Mouse (Mus musculus): ENCODE data around the gene Fgf6. TPM values are rescaled to one million over a fixed set of nuclear protein-coding genes. Genes with fewer than 3 reads are reported as not detected.
A peak's percentile ranks its signal among the peaks of the same experiment; 100 is the strongest.

The Fgf6 gene
- polyA plus RNA-seq, 1 experiment from 2014 or later: not detected

GRCm38 (mm10) chr6:127024836-127025235 lies 9.4 kb downstream of the Fgf6 start:
- Histone ChIP-seq H3K9ac (no peak overlapping the region), H3K4me2 (no peak overlapping the region), H3K27ac (no peak overlapping the region), H3K36me3 (replicated peaks) (no peaks in the 10 kb centered on the region), H3K9me3 (no peaks in the 10 kb centered on the region), H3K27me3 (replicated peaks) (no peaks in the 10 kb centered on the region), H3K4me3 (no peak overlapping the region), H3K4me1 (no peaks in the 10 kb centered on the region)
- no peak for ATAC-seq (replicated peaks)
- WGBS: 72% methylated on average over 7 of the region's 7 CpGs

- WGBS: 39% methylated on average over 10 of the region's 10 CpGs
These were observed 19.4 kb downstream of the Fgf6 start for GRCm38 (mm10) chr6:127034760-127035159.

GRCm38 (mm10) chr6:127044909-127045308 lies 29.5 kb downstream of the Fgf6 start:
- H3K4me3 ChIP-seq: no peak overlapping the region
- H3K27ac ChIP-seq: no peak overlapping the region
- H3K4me2 ChIP-seq: no peak overlapping the region
- H3K36me3 ChIP-seq (replicated peaks): no peaks in the 10 kb centered on the region
- no peaks in the 10 kb centered on the region for H3K27me3 ChIP-seq (replicated peaks)
- no peak for ATAC-seq (replicated peaks)
- no peak overlapping the region for H3K9ac ChIP-seq
- no peaks in the 10 kb centered on the region for H3K4me1 ChIP-seq
- 59% methylated on average over 6 of the region's 6 CpGs for WGBS
- H3K9me3 ChIP-seq: no peaks in the 10 kb centered on the region

More at GRCm38 (mm10) chr6:127034760-127035159, 19.4 kb downstream of the Fgf6 start:
- Histone ChIP-seq H3K4me2 (peak overlapping the region; percentile 36; the same call in 1 of the 2 replicates), H3K9ac (no peak overlapping the region), H3K9me3 (no peaks in the 10 kb centered on the region), H3K4me1 (no peaks in the 10 kb centered on the region), H3K27ac (no peak overlapping the region), H3K27me3 (replicated peaks) (no peaks in the 10 kb centered on the region), H3K4me3 (no peak overlapping the region), H3K36me3 (replicated peaks) (no peaks in the 10 kb centered on the region)
- ATAC-seq (replicated peaks): no peak

DNA sequence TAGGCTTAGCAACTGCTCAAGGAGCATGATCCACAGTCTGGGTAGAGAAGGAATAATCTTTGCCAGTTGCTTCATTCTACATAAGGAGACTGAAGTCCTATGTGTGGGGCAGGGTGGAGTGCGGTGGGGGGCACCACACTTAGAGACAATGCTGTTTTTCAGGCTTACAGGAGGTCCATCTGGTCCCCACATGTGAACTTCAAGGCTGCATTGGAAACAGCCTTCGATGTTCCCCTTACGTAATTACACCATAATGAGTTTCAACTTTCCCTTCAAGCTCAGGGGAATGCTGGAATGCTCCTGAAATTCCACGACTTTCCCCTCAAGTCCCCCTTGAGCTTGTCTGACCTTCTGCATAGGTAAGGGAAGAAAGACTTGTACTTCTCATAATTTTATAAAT lies 35.5 kb downstream of the Fgf6 start:
- Histone ChIP-seq H3K27ac (no peak overlapping the region), H3K9me3 (no peaks in the 10 kb centered on the region), H3K36me3 (replicated peaks) (no peaks in the 10 kb centered on the region), H3K27me3 (replicated peaks) (no peaks in the 10 kb centered on the region), H3K4me3 (no peak overlapping the region), H3K4me1 (no peaks in the 10 kb centered on the region), H3K4me2 (no peak overlapping the region), H3K9ac (no peak overlapping the region)
- 85% methylated on average over 4 of the region's 4 CpGs for WGBS
- no peak for ATAC-seq (replicated peaks)

DNA sequence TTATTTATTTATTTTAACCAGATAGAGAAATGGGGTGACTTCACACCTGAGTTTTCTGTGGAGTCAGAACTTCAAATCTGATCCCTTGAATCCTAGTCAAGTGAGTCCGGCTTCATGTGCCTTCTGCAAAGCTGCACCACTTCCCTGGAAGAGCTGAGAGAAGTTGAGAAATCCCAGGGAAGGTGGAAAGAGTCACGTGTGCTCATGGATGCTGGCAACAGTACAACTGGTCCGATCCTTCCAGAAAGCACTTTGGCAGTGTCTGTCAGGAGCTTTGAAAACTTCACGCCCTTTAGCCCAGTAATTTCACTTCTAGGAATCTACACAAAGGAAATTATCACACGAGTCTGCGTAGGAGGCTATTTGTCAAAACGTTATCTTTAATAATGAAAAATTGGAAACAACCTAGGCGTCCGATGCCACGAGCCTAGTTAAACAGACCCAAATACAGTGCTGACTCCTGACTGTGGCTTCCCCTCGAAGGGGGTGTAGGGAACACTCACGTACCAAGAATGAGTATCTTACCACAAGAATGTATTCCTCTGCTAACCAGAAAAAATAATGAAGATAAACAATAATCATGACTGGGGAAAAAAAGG lies 41.7 kb downstream of the Fgf6 start:
- 86% methylated on average over 12 of the region's 12 CpGs for WGBS

DNA sequence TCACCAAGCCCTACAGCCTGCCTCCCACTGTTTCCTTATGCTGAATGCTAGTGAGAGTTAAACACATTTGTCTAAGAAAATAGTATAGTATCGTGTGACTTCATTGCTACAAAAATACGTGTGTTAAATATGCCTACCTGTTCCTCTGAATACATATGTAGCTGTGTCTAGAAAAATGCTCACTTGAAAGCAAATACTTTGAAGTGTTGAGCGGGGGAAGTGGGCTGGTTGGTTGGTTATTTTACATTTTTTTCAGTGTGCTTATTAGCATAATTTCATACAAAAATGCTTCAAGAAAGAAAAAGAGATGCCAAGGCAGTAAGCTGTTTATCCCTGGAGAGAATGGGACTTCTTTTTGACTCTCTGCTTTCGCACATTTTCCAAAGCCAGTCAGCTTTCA lies 44.6 kb downstream of the Fgf6 start:
- WGBS: 74% methylated on average over 4 of the region's 4 CpGs
- H3K36me3 ChIP-seq (replicated peaks): no peaks in the 10 kb centered on the region
- no peak overlapping the region for H3K27ac ChIP-seq

More for the DNA sequence above, 41.7 kb downstream of the Fgf6 start:
- no peaks in the 10 kb centered on the region for H3K27me3 ChIP-seq (replicated peaks)
- H3K4me1 ChIP-seq: no peaks in the 10 kb centered on the region
- no peak overlapping the region for H3K4me3 ChIP-seq
- no peaks in the 10 kb centered on the region for H3K36me3 ChIP-seq (replicated peaks)
- no peak for ATAC-seq (replicated peaks)
- H3K4me2 ChIP-seq: no peak overlapping the region
- H3K9ac ChIP-seq: no peak overlapping the region
- H3K9me3 ChIP-seq: no peaks in the 10 kb centered on the region
- no peak overlapping the region for H3K27ac ChIP-seq

DNA sequence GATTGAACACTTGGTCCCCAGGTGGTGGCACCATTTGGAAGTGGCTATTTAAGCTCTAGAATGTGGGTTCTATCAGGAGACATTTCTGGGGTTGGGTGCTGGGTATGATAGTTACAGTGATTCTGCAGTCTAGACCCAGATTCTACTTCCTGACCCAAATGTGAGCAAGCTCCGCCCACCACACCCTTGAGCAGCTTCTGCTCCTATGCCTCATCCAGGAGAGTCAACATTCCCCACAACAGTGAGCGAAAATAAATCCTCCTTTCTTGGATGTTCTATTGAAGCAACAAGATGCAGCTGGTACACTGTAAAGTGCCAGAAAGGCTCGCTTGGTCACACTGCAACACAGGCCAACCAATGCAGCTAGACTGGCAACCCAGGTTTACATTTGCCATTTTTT lies 48.5 kb downstream of the Fgf6 start:
- ATAC-seq (replicated peaks): no peak
- H3K9me3 ChIP-seq: no peaks in the 10 kb centered on the region
- H3K4me2 ChIP-seq: no peak overlapping the region
- H3K27me3 ChIP-seq (replicated peaks): 0 out of 2 replicates have a peak, but pooled peaks cover 2% of the 10 kb centered on the region
- H3K9ac ChIP-seq: no peak overlapping the region
- no peak overlapping the region for H3K4me3 ChIP-seq
- no peak overlapping the region for H3K27ac ChIP-seq
- H3K4me1 ChIP-seq: peaks cover 6% of the 10 kb centered on the region
- no peaks in the 10 kb centered on the region for H3K36me3 ChIP-seq (replicated peaks)
- WGBS: 83% methylated on average over 3 of the region's 3 CpGs

More for the DNA sequence above, 44.6 kb downstream of the Fgf6 start:
- Histone ChIP-seq H3K4me3 (no peak overlapping the region), H3K4me1 (peaks cover 5% of the 10 kb centered on the region), H3K9ac (no peak overlapping the region), H3K27me3 (replicated peaks) (0 out of 2 replicates have a peak, but pooled peaks cover 2% of the 10 kb centered on the region), H3K9me3 (no peaks in the 10 kb centered on the region), H3K4me2 (no peak overlapping the region)
- ATAC-seq (replicated peaks): no peak

GRCm38 (mm10) chr6:127064815-127065214 lies 49.4 kb downstream of the Fgf6 start:
- H3K4me1 ChIP-seq: peaks cover 6% of the 10 kb centered on the region
- 6% methylated on average over 14 of the region's 14 CpGs for WGBS
- no peak overlapping the region for H3K27ac ChIP-seq
- H3K4me3 ChIP-seq: 0 out of 2 replicates have a peak overlapping the region, but pooled peaks have one; percentile 4
- peak overlapping the region; percentile 28 for H3K4me2 ChIP-seq
- H3K27me3 ChIP-seq (replicated peaks): 0 out of 2 replicates have a peak, but pooled peaks cover 2% of the 10 kb centered on the region
- H3K9me3 ChIP-seq: no peaks in the 10 kb centered on the region
- H3K36me3 ChIP-seq (replicated peaks): no peaks in the 10 kb centered on the region
- no peak for ATAC-seq (replicated peaks)
- H3K9ac ChIP-seq: no peak overlapping the region

DNA sequence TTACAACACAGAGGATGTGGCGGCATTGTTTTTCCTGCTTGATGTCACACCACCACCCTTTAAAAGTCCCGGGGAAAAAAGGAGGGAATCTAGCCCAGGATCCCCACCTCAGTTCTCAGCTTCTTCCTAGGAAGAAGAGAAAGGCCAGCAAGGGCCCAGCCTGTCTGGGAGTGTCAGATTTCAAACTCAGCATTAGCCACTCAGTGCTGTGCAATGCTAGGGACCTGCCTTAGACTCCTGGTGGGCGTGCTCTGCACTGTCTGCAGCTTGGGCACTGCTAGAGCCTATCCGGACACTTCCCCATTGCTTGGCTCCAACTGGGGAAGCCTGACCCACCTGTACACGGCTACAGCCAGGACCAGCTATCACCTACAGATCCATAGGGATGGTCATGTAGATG lies 57.4 kb downstream of the Fgf6 start, which contains the start of gene Fgf23:
Gene Fgf23, plus strand, starts transcription at position 86 of the 400 bp plus-strand sequence.
- no peak within 1 kb of the TSS for H3K4me3 ChIP-seq
- no peak within 1 kb of the TSS for H3K4me2 ChIP-seq
- no peaks in the 10 kb centered on the region for H3K36me3 ChIP-seq (replicated peaks)
- no peak within 1 kb of the TSS for H3K9ac ChIP-seq
- no peaks in the 10 kb centered on the region for H3K4me1 ChIP-seq
- no peak for ATAC-seq (replicated peaks)
- no peak within 1 kb of the TSS for H3K27ac ChIP-seq
- WGBS: 12% methylated on average over 5 of the region's 5 CpGs
- no peaks in the 10 kb centered on the region for H3K9me3 ChIP-seq
- H3K27me3 ChIP-seq (replicated peaks): no peaks in the 10 kb centered on the region

Other genes starting within 250 kb of the Fgf6 start
- gene Ndufa9, start 166.4 kb upstream of the Fgf6 start, polyA plus RNA-seq (2015; fragmentation: Nextera tagmentation; extraction: Ambion mirVana): 171 and 174 TPM in 2 replicates
- 0.10 and 0.26 TPM in 2 replicates for gene Akap3, start 162.5 kb upstream of the Fgf6 start, polyA plus RNA-seq (2015; fragmentation: Nextera tagmentation; extraction: Ambion mirVana)
- gene Dyrk4, start 93.7 kb upstream of the Fgf6 start, polyA plus RNA-seq (2015; fragmentation: Nextera tagmentation; extraction: Ambion mirVana): not detected in 2 replicates
- 14.2 and 14.6 TPM in 2 replicates for gene Rad51ap1, start 76.0 kb upstream of the Fgf6 start, polyA plus RNA-seq (2015; fragmentation: Nextera tagmentation; extraction: Ambion mirVana)
- gene D6Wsu163e, start 75.6 kb upstream of the Fgf6 start, polyA plus RNA-seq (2015; fragmentation: Nextera tagmentation; extraction: Ambion mirVana): 29.2 and 30.5 TPM in 2 replicates
- 0.27 and 0.33 TPM in 2 replicates for gene Fgf23, start 57.3 kb downstream of the Fgf6 start, polyA plus RNA-seq (2015; fragmentation: Nextera tagmentation; extraction: Ambion mirVana)
- 6.5 and 7.1 TPM in 2 replicates for gene Tigar, start 94.0 kb downstream of the Fgf6 start, polyA plus RNA-seq (2015; fragmentation: Nextera tagmentation; extraction: Ambion mirVana)
- gene Ccnd2, start 136.6 kb downstream of the Fgf6 start, polyA plus RNA-seq (2015; fragmentation: Nextera tagmentation; extraction: Ambion mirVana): 320 and 370 TPM in 2 replicates

Measured in midbrain, embryonic 15.5 days (tissue).